Mouse (Mus musculus) right cerebral cortex, postnatal 25 days (tissue): ENCODE data around the gene Actg2.

Source experiments
- DNase-seq: peaks from one replicate; pipeline ENCODE4 v3.0.0; 2022

Gene Actg2

DNA sequence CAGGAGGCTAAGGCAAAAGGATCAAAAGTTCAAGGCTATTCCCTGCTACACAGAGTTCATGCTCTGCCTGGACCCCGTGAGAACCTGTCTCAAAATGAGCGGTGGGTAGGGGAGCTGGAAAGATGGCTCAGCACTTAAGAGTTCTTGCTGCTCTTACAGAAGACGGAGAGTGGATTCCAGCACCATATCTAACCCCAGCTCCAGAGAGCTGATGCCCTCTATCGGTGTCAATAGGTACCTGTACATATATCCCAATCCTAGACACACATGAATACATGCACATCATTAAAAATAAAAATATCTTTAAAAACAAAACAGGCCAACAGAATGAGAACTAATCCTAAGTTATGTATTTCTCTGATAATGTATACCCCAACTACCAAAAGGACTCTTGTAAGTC lies 57.8 kb downstream of the Actg2 start:
- DNase-seq = no peak

DNA sequence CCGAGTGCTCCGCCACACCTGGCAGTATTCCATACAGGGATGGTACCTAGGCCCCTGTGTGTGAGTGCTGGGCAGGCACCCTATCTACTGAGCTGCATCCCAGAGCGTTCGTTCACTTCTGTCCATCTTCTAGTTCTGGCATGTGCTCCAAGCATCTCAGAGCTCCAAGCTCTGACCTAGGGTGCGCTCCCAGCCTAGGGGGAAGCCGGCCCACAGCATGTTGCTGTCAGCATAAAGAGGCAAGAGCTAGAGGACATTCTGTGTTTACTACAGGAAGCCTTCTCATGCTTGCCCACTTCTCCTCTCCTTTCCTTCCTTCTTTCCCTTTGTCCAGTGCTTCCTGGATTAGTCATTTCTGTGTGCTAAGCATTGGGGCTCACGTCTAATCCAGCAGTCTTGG lies 60.6 kb downstream of the Actg2 start:
- DNase-seq = no peak

DNA sequence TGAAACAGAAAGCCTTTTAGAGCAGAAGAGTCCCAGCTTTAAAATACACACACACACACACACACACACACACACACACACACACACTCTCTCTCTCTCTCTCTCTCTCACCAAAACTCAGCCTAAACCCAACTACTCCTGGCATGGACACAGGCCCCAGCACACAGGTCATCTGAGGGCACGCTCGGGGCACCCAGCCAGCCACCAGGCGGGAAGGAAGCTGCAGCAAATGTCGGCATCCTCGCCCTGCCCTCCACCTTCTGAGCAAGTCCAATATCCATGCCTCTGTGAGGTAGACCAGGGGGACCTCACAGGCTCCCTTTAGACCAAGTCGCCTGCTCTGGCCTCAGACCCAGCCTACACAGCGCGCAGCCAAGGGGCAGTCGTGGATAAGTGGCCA lies 62.8 kb downstream of the Actg2 start:
- DNase-seq = no peak

DNA sequence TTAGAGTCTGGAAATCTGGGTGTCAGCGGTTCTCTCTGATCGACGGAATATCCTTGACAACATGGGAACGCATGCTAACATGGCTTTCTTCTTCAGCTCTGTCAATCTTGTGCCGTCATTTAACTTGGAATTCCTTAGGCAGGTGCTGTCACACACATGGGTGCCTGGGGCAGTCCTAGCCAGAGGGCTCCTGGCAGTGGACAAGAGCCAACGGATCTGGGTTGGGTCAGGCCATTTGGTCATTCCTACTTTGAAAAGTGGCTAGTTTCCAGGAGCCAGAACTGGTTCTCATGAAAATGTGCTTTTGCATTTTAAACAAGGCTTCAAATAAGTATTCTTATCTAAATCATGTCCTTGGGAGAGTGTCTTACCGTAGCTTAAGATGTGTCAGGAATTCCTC lies 64.3 kb downstream of the Actg2 start:
- DNase-seq = no peak

DNA sequence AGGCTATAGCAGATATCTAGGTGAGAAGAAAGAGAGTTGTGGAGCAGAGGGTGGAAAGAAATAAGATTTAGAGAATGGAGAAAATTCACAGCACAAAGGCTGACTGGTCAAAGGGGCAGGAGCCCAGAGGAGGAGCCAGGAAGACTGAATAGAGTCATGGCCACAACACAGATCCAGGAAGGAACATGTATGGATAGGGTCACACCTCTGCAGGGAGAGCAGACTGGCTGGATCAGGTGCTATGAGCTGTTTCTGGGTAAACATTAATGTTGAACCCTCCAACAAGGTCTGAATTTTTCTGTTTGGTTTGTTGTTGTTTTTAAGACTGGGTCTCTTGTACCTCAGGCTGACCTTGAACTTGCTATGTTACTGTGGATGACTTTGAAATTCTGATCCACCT lies 72.1 kb downstream of the Actg2 start:
- no peak for DNase-seq
